Mouse (Mus musculus): Measurements from ENCODE around the gene Plk2.
"Not testable (repeated sequence)": the region's sequence is repeated elsewhere in the genome, so short reads cannot be mapped to it uniquely, and the experiment has no call there.

Gene Plk2

GRCm38 (mm10) chr13:110394291-110395178 lies at the start of gene Plk2:
Gene Plk2 (plus strand): TSS chr13:110395046.
- DNase-seq (ENCODE audit: low read depth, low spot score): peak; percentile 93

GRCm38 (mm10) chr13:110346707-110347106 lies 48.1 kb upstream of the Plk2 start:
- DNase-seq (ENCODE audit: low read depth, low spot score): peak; percentile 35

GRCm38 (mm10) chr13:110351051-110351450 lies 43.8 kb upstream of the Plk2 start:
- DNase-seq (ENCODE audit: low read depth, low spot score): no peak

GRCm38 (mm10) chr13:110356941-110357340 lies 37.9 kb upstream of the Plk2 start, which contains the start of gene Gapt:
Gene Gapt (minus strand): TSS chr13:110357199.
- no peak for DNase-seq (ENCODE audit: low read depth, low spot score)

- DNase-seq (ENCODE audit: low read depth, low spot score): no peak
Measured at GRCm38 (mm10) chr13:110363722-110364121, 31.1 kb upstream of the Plk2 start.

GRCm38 (mm10) chr13:110366477-110366876 lies 28.4 kb upstream of the Plk2 start:
- DNase-seq (ENCODE audit: low read depth, low spot score): no peak

- no peak for DNase-seq (ENCODE audit: low read depth, low spot score)
Measured at GRCm38 (mm10) chr13:110367961-110368555, 26.8 kb upstream of the Plk2 start.

- DNase-seq (ENCODE audit: low read depth, low spot score): peak; percentile 22
Measured at GRCm38 (mm10) chr13:110368556-110369040, 26.2 kb upstream of the Plk2 start.

GRCm38 (mm10) chr13:110369673-110370072 lies 25.2 kb upstream of the Plk2 start:
- no peak for DNase-seq (ENCODE audit: low read depth, low spot score)

GRCm38 (mm10) chr13:110382447-110382901 lies 12.4 kb upstream of the Plk2 start:
- peak; percentile 73 for DNase-seq (ENCODE audit: low read depth, low spot score)

GRCm38 (mm10) chr13:110384514-110384913 lies 10.3 kb upstream of the Plk2 start:
- DNase-seq (ENCODE audit: low read depth, low spot score): no peak

- DNase-seq (ENCODE audit: low read depth, low spot score): peak; percentile 73
Measured at GRCm38 (mm10) chr13:110392210-110392609, 2.6 kb upstream of the Plk2 start.

GRCm38 (mm10) chr13:110392631-110393030 lies 2.2 kb upstream of the Plk2 start:
- peak; percentile 64 for DNase-seq (ENCODE audit: low read depth, low spot score)

GRCm38 (mm10) chr13:110395179-110395794 lies 441 bp downstream of the Plk2 start:
- peak; percentile 48 for DNase-seq (ENCODE audit: low read depth, low spot score)

- no peak for DNase-seq (ENCODE audit: low read depth, low spot score)
Measured at GRCm38 (mm10) chr13:110395916-110396685, 1.3 kb downstream of the Plk2 start.

GRCm38 (mm10) chr13:110397750-110398149 lies 2.9 kb downstream of the Plk2 start:
- DNase-seq (ENCODE audit: low read depth, low spot score): no peak

GRCm38 (mm10) chr13:110398513-110399270 lies 3.8 kb downstream of the Plk2 start:
- no peak for DNase-seq (ENCODE audit: low read depth, low spot score)

- DNase-seq (ENCODE audit: low read depth, low spot score): no peak
Measured at GRCm38 (mm10) chr13:110401443-110401842, 6.6 kb downstream of the Plk2 start.

- DNase-seq (ENCODE audit: low read depth, low spot score): no peak
Measured at GRCm38 (mm10) chr13:110401877-110402276, 7.0 kb downstream of the Plk2 start.

- no peak for DNase-seq (ENCODE audit: low read depth, low spot score)
Measured at GRCm38 (mm10) chr13:110404059-110404458, 9.2 kb downstream of the Plk2 start.

GRCm38 (mm10) chr13:110404686-110405085 lies 9.8 kb downstream of the Plk2 start:
- not testable (repeated sequence) for DNase-seq (ENCODE audit: low read depth, low spot score)
